Mouse (Mus musculus) CH12.LX (cell line): Measurements from ENCODE around the gene Col4a6. TPM values are rescaled to one million over a fixed set of nuclear protein-coding genes. Genes with fewer than 3 reads are reported as not detected.

Experiments used
- DNase-seq: peaks from one replicate; pipeline ENCODE4 v3.0.0-alpha.2; 2013; ENCODE audit errors: extremely low read depth
- H3K27ac ChIP-seq: 2 replicates; pipeline ENCODE4 v1.5.1; 2012; ENCODE audit warnings: low read depth, mild to moderate bottlenecking, control low read depth, moderate library complexity; ENCODE audit not compliant: insufficient read depth
- H3K27me3 ChIP-seq: replicated peaks from 2 replicates; pipeline ENCODE3; 2012; ENCODE audit warnings: inconsistent platforms
- H3K36me3 ChIP-seq, 2 experiments: replicated peaks in 1 of 2; 2 replicates each; pipeline versions ENCODE3 to v1.6.1; 2012; ENCODE audit warnings: inconsistent platforms in 1 of 2, low read length in 1 of 2, mild to moderate bottlenecking in 1 of 2, mixed read lengths in 1 of 2, moderate library complexity in 1 of 2; ENCODE audit not compliant: control insufficient read depth in 1 of 2, insufficient read depth in 1 of 2
- H3K4me1 ChIP-seq, 2 experiments: 2 replicates each; pipeline ENCODE4 v1.6.1; 2012; ENCODE audit warnings: inconsistent platforms in 1 of 2, moderate library complexity in 1 of 2; ENCODE audit not compliant: insufficient read depth in 2 of 2, control insufficient read depth in 1 of 2
- H3K4me2 ChIP-seq: 2 replicates; pipeline ENCODE4 v1.6.1; 2012; ENCODE audit warnings: low read depth, mild to moderate bottlenecking, control low read depth; ENCODE audit not compliant: poor library complexity, insufficient read depth, severe bottlenecking
- H3K4me3 ChIP-seq, 3 experiments: fragments of 150-350 bp in 1 of 3; sonication (generic) in 1 of 3; replicated peaks in 1 of 3; 2 replicates each; pipeline versions ENCODE3 to v1.5.1; 2011 to 2012; ENCODE audit warnings: low read depth in 2 of 3, low read length in 2 of 3, mild to moderate bottlenecking in 2 of 3, moderate library complexity in 2 of 3, control low read depth in 1 of 3, improper control_type of control experiment in 1 of 3, inconsistent platforms in 1 of 3, mixed read lengths in 1 of 3; ENCODE audit not compliant: poor library complexity in 1 of 3
- H3K79me2 ChIP-seq: replicated peaks from 2 replicates; pipeline ENCODE4 v1.6.1; 2012; ENCODE audit warnings: mild to moderate bottlenecking, moderate library complexity; ENCODE audit not compliant: control insufficient read depth, poor library complexity, insufficient read depth, severe bottlenecking; ENCODE audit errors: extremely low read depth
- H3K9ac ChIP-seq: 2 replicates; pipeline ENCODE4 v1.6.1; 2012; ENCODE audit warnings: low read depth, mild to moderate bottlenecking, control low read depth, moderate library complexity; ENCODE audit not compliant: insufficient read depth
- H3K9me3 ChIP-seq: replicated peaks from 2 replicates; pipeline ENCODE3; 2012; ENCODE audit warnings: low read length, inconsistent platforms, mixed read lengths
- BHLHE40 ChIP-seq: IDR thresholded peaks from 2 replicates; pipeline ENCODE4 v1.6.1; 2011; ENCODE audit warnings: mild to moderate bottlenecking, low read depth, low read length, improper control_type of control experiment
- ETS1 ChIP-seq: conservative IDR thresholded peaks from 2 replicates; pipeline ENCODE4 v1.6.1; 2012; ENCODE audit warnings: low read depth, mild to moderate bottlenecking, inconsistent platforms, low read length, improper control_type of control experiment, moderate library complexity
- GABPA ChIP-seq: IDR thresholded peaks from 2 replicates; pipeline ENCODE4 v1.6.1; 2012; ENCODE audit warnings: low read depth, low read length, improper control_type of control experiment, inconsistent platforms; ENCODE audit not compliant: insufficient replicate concordance
- HCFC1 ChIP-seq: IDR thresholded peaks from 2 replicates; pipeline ENCODE4 v1.6.1; 2012; ENCODE audit warnings: low read depth, mild to moderate bottlenecking, inconsistent platforms, low read length, improper control_type of control experiment
- KAT2A ChIP-seq: IDR thresholded peaks from 2 replicates; pipeline ENCODE4 v1.6.1; 2012; ENCODE audit warnings: low read length, improper control_type of control experiment, inconsistent platforms; ENCODE audit not compliant: insufficient replicate concordance
- MEF2A ChIP-seq: IDR thresholded peaks from 2 replicates; pipeline ENCODE4 v1.6.1; 2014; ENCODE audit warnings: low read depth, mild to moderate bottlenecking, inconsistent platforms, low read length, improper control_type of control experiment, borderline replicate concordance
- MXI1 ChIP-seq: IDR thresholded peaks from 2 replicates; pipeline ENCODE4 v1.6.1; 2011; ENCODE audit warnings: mild to moderate bottlenecking, low read depth, low read length, improper control_type of control experiment
- NRF1 ChIP-seq: IDR thresholded peaks from 2 replicates; pipeline ENCODE4 v1.6.1; 2014; ENCODE audit warnings: low read depth, mild to moderate bottlenecking, inconsistent platforms, low read length, improper control_type of control experiment, moderate library complexity
- PAX5 ChIP-seq: IDR thresholded peaks from 2 replicates; pipeline ENCODE4 v1.6.1; 2012; ENCODE audit warnings: low read length, inconsistent platforms, mixed read lengths
- POLR2AphosphoS2 ChIP-seq: IDR thresholded peaks from 2 replicates; pipeline ENCODE4 v1.6.1; 2011; ENCODE audit warnings: low read depth, low read length, improper control_type of control experiment
- SIN3A ChIP-seq: IDR thresholded peaks from 2 replicates; pipeline ENCODE4 v1.6.1; 2012; ENCODE audit warnings: low read length, improper control_type of control experiment, inconsistent platforms
- SMC3 ChIP-seq: IDR thresholded peaks from 2 replicates; pipeline ENCODE4 v1.6.1; 2011; ENCODE audit warnings: low read depth, low read length, improper control_type of control experiment
- TCF12 ChIP-seq: IDR thresholded peaks from 2 replicates; pipeline ENCODE4 v1.6.1; 2014; ENCODE audit warnings: low read depth, mild to moderate bottlenecking, inconsistent platforms, low read length, improper control_type of control experiment
- UBTF ChIP-seq: IDR thresholded peaks from 2 replicates; pipeline ENCODE4 v1.6.1; 2012; ENCODE audit warnings: low read depth, mild to moderate bottlenecking, inconsistent platforms, low read length, improper control_type of control experiment, moderate library complexity
- USF1 ChIP-seq: IDR thresholded peaks from 2 replicates; pipeline ENCODE4 v1.6.1; 2014; ENCODE audit warnings: low read depth, mild to moderate bottlenecking, inconsistent platforms, low read length, improper control_type of control experiment
- ZC3H11A ChIP-seq: IDR thresholded peaks from 2 replicates; pipeline ENCODE4 v1.6.1; 2012; ENCODE audit warnings: low read depth, mild to moderate bottlenecking, inconsistent platforms, low read length, improper control_type of control experiment
- ZMIZ1 ChIP-seq: IDR thresholded peaks from 2 replicates; pipeline ENCODE4 v1.6.1; 2012; ENCODE audit warnings: low read depth, mild to moderate bottlenecking, inconsistent platforms, low read length, improper control_type of control experiment
- ZNF384 ChIP-seq: IDR thresholded peaks from 2 replicates; pipeline ENCODE4 v1.6.1; 2012; ENCODE audit warnings: low read depth, low read length, improper control_type of control experiment, inconsistent platforms
- dilution Hi-C: fragments of 300-500 bp; cut with MboI; formaldehyde crosslinking; loops from 2 replicates; pipeline ENCODE4 v1.14.3; 2020; ENCODE audit warnings: low sequenced_read_pairs; ENCODE audit not compliant: extremely low pct_unique_long_range_greater_than_20kb, extremely low pct_ligation_motif_present
- in situ Hi-C: fragments of 300-500 bp; cut with MboI; formaldehyde crosslinking; loops from 3 replicates; pipeline ENCODE4 v1.14.3; 2019; ENCODE audit warnings: low sequenced_read_pairs, low pct_ligation_motif_present, low pct_unique_long_range_greater_than_20kb, mixed read lengths
- polyA plus RNA-seq: library from polyadenylated mRNA; unstranded; fragments of >175 nt; gene quantifications from 2 replicates; pipeline ENCODE4 v1.2.1, GENCODE M21; 2012; ENCODE audit warnings: low read depth; ENCODE audit not compliant: insufficient read length
- total RNA-seq, 2 experiments: library from RNA; depleted of rRNA; stranded (reverse); fragments of 300-350 nt in 1 of 2; fragments of >200 nt in 1 of 2; gene quantifications; 2 replicates each; pipeline ENCODE4 v1.2.3; 2012 to 2014

Gene Col4a6
- total and polyA plus RNA-seq, 3 experiments, result 0.07 to 0.13 TPM; not detected in 1

GRCm38 (mm10) chrX:141276397-141276796, 197.5 kb downstream of the Col4a6 start:
- no peaks in the 10 kb centered on the region for H3K79me2 ChIP-seq
- TF ChIP-seq HCFC1 (no peak), MXI1 (no peak), UBTF (no peak)
- no peaks in the 10 kb centered on the region for H3K4me1 ChIP-seq
- H3K27ac ChIP-seq, result no peak overlapping the region
- no peaks in the 10 kb centered on the region for H3K36me3 ChIP-seq
- no peak for DNase-seq
- dilution Hi-C loops, result no loop called here
- H3K4me2 ChIP-seq, result no peak overlapping the region
- no peaks in the 10 kb centered on the region for H3K9me3 ChIP-seq
- no peaks in the 10 kb centered on the region for H3K27me3 ChIP-seq
- no peak overlapping the region for H3K4me3 ChIP-seq
- H3K9ac ChIP-seq, result no peak overlapping the region
- in situ Hi-C loops, result no loop called here

GRCm38 (mm10) chrX:141265986-141266385, 207.9 kb downstream of the Col4a6 start:
- dilution Hi-C loops, result no loop called here
- no peaks in the 10 kb centered on the region for H3K79me2 ChIP-seq
- H3K27ac ChIP-seq, result no peak overlapping the region
- no peaks in the 10 kb centered on the region for H3K36me3 ChIP-seq
- TF ChIP-seq PAX5 (no peak), BHLHE40 (no peak), ETS1 (no peak), POLR2AphosphoS2 (no peak), ZC3H11A (no peak), SIN3A (no peak), TCF12 (no peak), MEF2A (no peak), MXI1 (no peak), ZMIZ1 (no peak), ZNF384 (no peak), KAT2A (no peak), USF1 (no peak), NRF1 (no peak), SMC3 (no peak), GABPA (no peak)
- no peak overlapping the region for H3K9ac ChIP-seq
- H3K27me3 ChIP-seq, result no peaks in the 10 kb centered on the region
- H3K9me3 ChIP-seq, result no peaks in the 10 kb centered on the region
- no peak for DNase-seq
- in situ Hi-C loops, result no loop called here
- H3K4me3 ChIP-seq, result no peak overlapping the region
- no peak overlapping the region for H3K4me2 ChIP-seq
- no peaks in the 10 kb centered on the region for H3K4me1 ChIP-seq
